Mouse (Mus musculus): Measurements from ENCODE around the gene Ppil1. TPM values are rescaled to one million over a fixed set of nuclear protein-coding genes. Genes with fewer than 3 reads are reported as not detected.
A peak's percentile ranks its signal among the peaks of the same experiment; 100 is the strongest.

The Ppil1 gene
- 134 and 137 TPM in 2 replicates for polyA plus RNA-seq (2014; fragmentation: Nextera tagmentation; extraction: Ambion mirVana)

DNA sequence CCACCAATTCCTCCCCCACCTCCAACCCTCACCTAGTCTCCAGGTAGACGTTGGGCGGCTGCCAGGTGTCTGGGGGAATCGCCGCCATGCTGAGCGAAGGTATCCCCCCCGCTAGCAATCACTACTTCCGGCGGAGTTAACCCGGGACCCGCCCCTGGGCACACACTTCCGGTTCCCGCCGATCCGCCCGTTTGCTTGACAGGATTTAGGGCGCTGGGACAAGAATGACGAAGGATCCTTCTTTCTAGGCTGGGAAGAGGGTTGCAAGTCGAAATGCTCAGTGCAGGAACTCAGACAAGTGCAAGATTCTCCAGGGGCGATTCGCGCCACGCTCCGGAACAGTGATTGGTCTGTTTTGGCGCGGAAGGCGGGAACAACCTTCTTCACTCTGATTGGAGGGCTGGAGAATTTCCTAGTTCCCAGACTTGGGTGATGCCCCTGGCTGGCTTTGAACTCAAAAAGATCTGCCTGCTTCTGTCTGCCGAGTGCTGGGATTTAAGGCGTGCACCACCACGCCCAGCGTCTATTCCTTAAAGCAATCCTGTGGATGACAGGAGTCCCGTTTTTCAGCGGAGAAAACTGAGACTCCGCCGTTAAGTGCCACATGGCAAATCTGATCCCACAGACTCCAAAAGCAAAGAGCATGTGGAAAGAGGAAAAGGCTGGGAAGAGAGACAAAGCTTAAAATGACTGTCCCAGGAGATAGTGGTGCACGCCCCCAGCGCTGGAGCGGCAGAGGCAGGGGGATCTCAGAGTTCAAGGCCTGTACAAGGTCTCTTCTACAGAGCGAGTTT, at the start of gene Ppil1:
TSS of gene Ppil1 (minus strand) at position 347 of the 794 bp plus-strand sequence.
- 8% methylated on average over 38 of the region's 38 CpGs for WGBS
- H3K27ac ChIP-seq (ENCODE audit: low read length), result peak within 1 kb of the TSS; percentile 100
- ATAC-seq (ENCODE audit: insufficient number of reproducible peaks, insufficient read depth, low FRiP score, low read depth), result peak; percentile 62
- H3K36me3 ChIP-seq (ENCODE audit: control insufficient read depth, insufficient read depth, low read length), result peaks cover 16% of the 10 kb centered on the region
- peaks cover 14% of the 10 kb centered on the region for H3K4me1 ChIP-seq (ENCODE audit: control insufficient read depth, insufficient read depth, low read length)
- H3K4me2 ChIP-seq (replicated peaks; ENCODE audit: low read depth, low read length), result peak within 1 kb of the TSS; percentile 77
- peak within 1 kb of the TSS; percentile 74 for H3K9ac ChIP-seq (replicated peaks; ENCODE audit: low read depth, low read length)
- H3K4me3 ChIP-seq (ENCODE audit: low read depth, low read length), result peak within 1 kb of the TSS; percentile 85
- no peaks in the 10 kb centered on the region for H3K9me3 ChIP-seq (ENCODE audit: control insufficient read depth, low read depth, low read length)
- no peaks in the 10 kb centered on the region for H3K27me3 ChIP-seq (ENCODE audit: control insufficient read depth, insufficient read depth, low read length)

DNA sequence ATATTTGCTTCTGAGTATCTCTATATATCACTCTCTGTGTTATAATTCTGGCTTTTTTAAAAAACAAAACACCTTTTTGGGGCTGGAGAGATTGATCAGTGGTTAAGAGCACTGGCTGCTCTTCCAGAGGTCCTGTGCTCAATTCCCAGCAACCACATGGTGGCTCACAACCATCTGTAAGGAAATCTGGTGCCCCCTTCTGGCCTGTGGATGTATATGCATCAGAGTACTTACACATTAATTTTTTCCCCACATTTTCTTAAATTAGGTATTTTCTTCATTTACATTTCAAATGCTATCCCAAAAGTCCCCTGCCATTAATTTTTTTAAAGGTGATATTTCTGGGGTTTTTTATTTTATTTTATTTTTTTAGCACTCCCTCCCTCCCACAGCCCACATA, 49.3 kb upstream of the Ppil1 start:
- ATAC-seq (ENCODE audit: insufficient number of reproducible peaks, insufficient read depth, low FRiP score, low read depth), result no peak

GRCm38 (mm10) chr17:29312082-29312481, 48.1 kb upstream of the Ppil1 start:
- 92% methylated on average over 2 of the region's 2 CpGs for WGBS
- peaks cover 4% of the 10 kb centered on the region; the same call in 1 of the 2 replicates for H3K4me1 ChIP-seq (ENCODE audit: control insufficient read depth, insufficient read depth, low read length)
- H3K4me2 ChIP-seq (replicated peaks; ENCODE audit: low read depth, low read length), result no peak overlapping the region
- no peaks in the 10 kb centered on the region for H3K36me3 ChIP-seq (ENCODE audit: control insufficient read depth, insufficient read depth, low read length)
- ATAC-seq (ENCODE audit: insufficient number of reproducible peaks, insufficient read depth, low FRiP score, low read depth), result no peak
- no peaks in the 10 kb centered on the region for H3K27me3 ChIP-seq (ENCODE audit: control insufficient read depth, insufficient read depth, low read length)
- H3K27ac ChIP-seq (ENCODE audit: low read length), result no peak overlapping the region
- no peak overlapping the region for H3K9ac ChIP-seq (replicated peaks; ENCODE audit: low read depth, low read length)
- 0 out of 2 replicates have a peak, but pooled peaks cover 3% of the 10 kb centered on the region for H3K9me3 ChIP-seq (ENCODE audit: control insufficient read depth, low read depth, low read length)
- H3K4me3 ChIP-seq (ENCODE audit: low read depth, low read length), result no peak overlapping the region

More for the DNA sequence above, 49.3 kb upstream of the Ppil1 start:
- no peak overlapping the region for H3K4me2 ChIP-seq (replicated peaks; ENCODE audit: low read depth, low read length)
- H3K27me3 ChIP-seq (ENCODE audit: control insufficient read depth, insufficient read depth, low read length), result no peaks in the 10 kb centered on the region
- no peak overlapping the region for H3K9ac ChIP-seq (replicated peaks; ENCODE audit: low read depth, low read length)
- no peak overlapping the region for H3K27ac ChIP-seq (ENCODE audit: low read length)
- H3K4me1 ChIP-seq (ENCODE audit: control insufficient read depth, insufficient read depth, low read length), result no peaks in the 10 kb centered on the region
- 0 out of 2 replicates have a peak, but pooled peaks cover 3% of the 10 kb centered on the region for H3K9me3 ChIP-seq (ENCODE audit: control insufficient read depth, low read depth, low read length)
- H3K36me3 ChIP-seq (ENCODE audit: control insufficient read depth, insufficient read depth, low read length), result no peaks in the 10 kb centered on the region
- no peak overlapping the region for H3K4me3 ChIP-seq (ENCODE audit: low read depth, low read length)

- H3K4me2 ChIP-seq (replicated peaks; ENCODE audit: low read depth, low read length), result no peak overlapping the region
- H3K9me3 ChIP-seq (ENCODE audit: control insufficient read depth, low read depth, low read length), result 0 out of 2 replicates have a peak, but pooled peaks cover 3% of the 10 kb centered on the region
- no peaks in the 10 kb centered on the region for H3K27me3 ChIP-seq (ENCODE audit: control insufficient read depth, insufficient read depth, low read length)
- H3K4me3 ChIP-seq (ENCODE audit: low read depth, low read length), result no peak overlapping the region
- ATAC-seq (ENCODE audit: insufficient number of reproducible peaks, insufficient read depth, low FRiP score, low read depth), result no peak
- H3K36me3 ChIP-seq (ENCODE audit: control insufficient read depth, insufficient read depth, low read length), result no peaks in the 10 kb centered on the region
- no peak overlapping the region for H3K9ac ChIP-seq (replicated peaks; ENCODE audit: low read depth, low read length)
- no peak overlapping the region for H3K27ac ChIP-seq (ENCODE audit: low read length)
- peaks cover 7% of the 10 kb centered on the region; the same call in 1 of the 2 replicates for H3K4me1 ChIP-seq (ENCODE audit: control insufficient read depth, insufficient read depth, low read length)
- WGBS, result 88% methylated on average over 8 of the region's 8 CpGs
Observed at GRCm38 (mm10) chr17:29311602-29312001, 47.6 kb upstream of the Ppil1 start.

- H3K4me3 ChIP-seq (ENCODE audit: low read depth, low read length), result no peak overlapping the region
- ATAC-seq (ENCODE audit: insufficient number of reproducible peaks, insufficient read depth, low FRiP score, low read depth), result no peak
- WGBS, result 78% methylated on average over 21 of the region's 21 CpGs
- no peak overlapping the region for H3K9ac ChIP-seq (replicated peaks; ENCODE audit: low read depth, low read length)
- H3K36me3 ChIP-seq (ENCODE audit: control insufficient read depth, insufficient read depth, low read length), result no peaks in the 10 kb centered on the region
- H3K9me3 ChIP-seq (ENCODE audit: control insufficient read depth, low read depth, low read length), result 0 out of 2 replicates have a peak, but pooled peaks cover 3% of the 10 kb centered on the region
- no peak overlapping the region for H3K4me2 ChIP-seq (replicated peaks; ENCODE audit: low read depth, low read length)
- H3K27ac ChIP-seq (ENCODE audit: low read length), result no peak overlapping the region
- H3K27me3 ChIP-seq (ENCODE audit: control insufficient read depth, insufficient read depth, low read length), result no peaks in the 10 kb centered on the region
- peaks cover 16% of the 10 kb centered on the region for H3K4me1 ChIP-seq (ENCODE audit: control insufficient read depth, insufficient read depth, low read length)
Observed at GRCm38 (mm10) chr17:29310056-29310623, 46.2 kb upstream of the Ppil1 start.

- ATAC-seq (ENCODE audit: insufficient number of reproducible peaks, insufficient read depth, low FRiP score, low read depth), result no peak
- Histone ChIP-seq H3K4me2 (replicated peaks; ENCODE audit: low read depth, low read length) (no peak overlapping the region), H3K27me3 (ENCODE audit: control insufficient read depth, insufficient read depth, low read length) (no peaks in the 10 kb centered on the region), H3K9me3 (ENCODE audit: control insufficient read depth, low read depth, low read length) (no peaks in the 10 kb centered on the region), H3K27ac (ENCODE audit: low read length) (no peak overlapping the region), H3K9ac (replicated peaks; ENCODE audit: low read depth, low read length) (no peak overlapping the region), H3K4me1 (ENCODE audit: control insufficient read depth, insufficient read depth, low read length) (peaks cover 21% of the 10 kb centered on the region), H3K4me3 (ENCODE audit: low read depth, low read length) (no peak overlapping the region), H3K36me3 (ENCODE audit: control insufficient read depth, insufficient read depth, low read length) (no peaks in the 10 kb centered on the region; the same call in 1 of the 2 replicates)
- 58% methylated on average over 7 of the region's 7 CpGs for WGBS
Observed at GRCm38 (mm10) chr17:29305871-29306270, 41.9 kb upstream of the Ppil1 start.

DNA sequence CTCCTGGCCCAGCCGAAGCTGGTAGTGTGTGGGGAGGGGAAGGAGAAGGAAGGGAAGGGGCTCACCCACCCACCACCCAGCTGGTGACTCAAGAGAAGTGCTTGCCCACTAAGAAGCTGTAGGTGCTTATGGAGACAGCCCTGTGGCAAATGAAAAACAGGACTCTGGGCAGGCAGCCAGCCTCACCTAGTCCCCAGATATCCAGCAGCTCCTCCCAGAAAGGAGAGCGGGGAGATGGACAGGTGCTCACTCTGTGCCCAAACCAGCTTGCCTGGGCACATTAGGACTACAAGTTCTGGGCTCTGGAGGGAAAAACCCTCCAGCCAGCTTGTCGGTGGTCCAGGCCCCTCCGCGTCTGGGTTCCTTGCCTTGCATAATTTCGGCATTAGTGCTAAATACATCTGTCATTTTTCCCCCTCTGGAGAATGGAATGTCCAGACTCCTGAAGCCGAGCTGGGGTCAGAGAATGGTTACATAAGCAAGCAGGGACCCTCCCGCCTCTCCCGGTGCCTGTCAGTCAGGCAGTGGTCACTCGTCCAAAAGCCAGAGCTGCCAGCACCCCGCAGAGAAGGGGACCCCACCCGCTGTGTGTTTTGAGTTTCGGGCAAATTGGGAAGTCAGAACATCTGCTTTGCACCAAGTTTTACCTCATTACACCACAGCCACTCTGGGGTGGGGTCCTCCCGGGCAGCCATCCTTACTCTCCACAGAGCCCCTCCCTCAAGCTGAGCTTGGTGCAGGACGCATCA, 41.2 kb upstream of the Ppil1 start:
- Histone ChIP-seq H3K27ac (ENCODE audit: low read length) (no peak overlapping the region), H3K9ac (replicated peaks; ENCODE audit: low read depth, low read length) (no peak overlapping the region), H3K4me1 (ENCODE audit: control insufficient read depth, insufficient read depth, low read length) (peaks cover 21% of the 10 kb centered on the region), H3K4me3 (ENCODE audit: low read depth, low read length) (no peak overlapping the region), H3K27me3 (ENCODE audit: control insufficient read depth, insufficient read depth, low read length) (no peaks in the 10 kb centered on the region), H3K4me2 (replicated peaks; ENCODE audit: low read depth, low read length) (no peak overlapping the region; the same call in 1 of the 2 replicates), H3K36me3 (ENCODE audit: control insufficient read depth, insufficient read depth, low read length) (no peaks in the 10 kb centered on the region; the same call in 1 of the 2 replicates), H3K9me3 (ENCODE audit: control insufficient read depth, low read depth, low read length) (no peaks in the 10 kb centered on the region)
- ATAC-seq (ENCODE audit: insufficient number of reproducible peaks, insufficient read depth, low FRiP score, low read depth), result no peak
- 13% methylated on average over 15 of the region's 15 CpGs for WGBS

GRCm38 (mm10) chr17:29304376-29305057, 40.5 kb upstream of the Ppil1 start:
- Histone ChIP-seq H3K4me1 (ENCODE audit: control insufficient read depth, insufficient read depth, low read length) (peaks cover 21% of the 10 kb centered on the region), H3K36me3 (ENCODE audit: control insufficient read depth, insufficient read depth, low read length) (no peaks in the 10 kb centered on the region; the same call in 1 of the 2 replicates), H3K27ac (ENCODE audit: low read length) (no peak overlapping the region), H3K9me3 (ENCODE audit: control insufficient read depth, low read depth, low read length) (no peaks in the 10 kb centered on the region), H3K27me3 (ENCODE audit: control insufficient read depth, insufficient read depth, low read length) (no peaks in the 10 kb centered on the region), H3K4me2 (replicated peaks; ENCODE audit: low read depth, low read length) (no peak overlapping the region; the same call in 1 of the 2 replicates), H3K9ac (replicated peaks; ENCODE audit: low read depth, low read length) (no peak overlapping the region), H3K4me3 (ENCODE audit: low read depth, low read length) (no peak overlapping the region)
- WGBS, result 57% methylated on average over 13 of the region's 13 CpGs
- no peak for ATAC-seq (ENCODE audit: insufficient number of reproducible peaks, insufficient read depth, low FRiP score, low read depth)

Data from stomach, embryonic 14.5 days (tissue).